Mouse (Mus musculus): Measurements from ENCODE around the gene Prr7. TPM values are rescaled to one million over a fixed set of nuclear protein-coding genes. Genes with fewer than 3 reads are reported as not detected.

Gene Prr7
- polyA plus RNA-seq, 1 experiment from 2014 or later, result 0.37 TPM

DNA sequence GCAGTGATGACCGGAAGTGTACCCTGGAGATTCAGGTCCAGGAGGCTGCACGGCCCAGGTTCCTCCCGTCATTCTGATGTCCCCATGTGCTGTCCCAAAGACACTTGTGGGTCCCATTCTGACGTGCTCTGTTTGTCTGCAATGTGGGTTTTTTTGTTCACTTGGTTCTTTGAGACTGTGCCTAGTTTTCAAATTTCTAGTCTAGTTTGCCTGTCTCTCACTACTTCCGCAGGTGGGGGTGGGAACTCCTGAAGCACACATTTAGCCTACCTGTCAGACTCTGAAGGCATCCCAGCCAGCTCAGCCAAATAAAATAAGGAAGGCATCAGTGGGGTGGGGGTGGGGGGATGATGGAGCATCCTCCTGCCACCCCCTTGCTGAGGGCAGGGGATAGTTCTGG, 15.9 kb upstream of the Prr7 start:
- H3K9ac ChIP-seq (replicated peaks; ENCODE audit: low read length), result no peak overlapping the region
- peaks cover 30% of the 10 kb centered on the region for H3K4me1 ChIP-seq (ENCODE audit: insufficient read depth, low read length)
- no peak overlapping the region for H3K4me3 ChIP-seq (ENCODE audit: low read length)
- WGBS, result 85% methylated on average over 5 of the region's 5 CpGs
- ATAC-seq (ENCODE audit: low FRiP score, low TSS enrichment), result no peak
- H3K27ac ChIP-seq (ENCODE audit: low read length), result no peak overlapping the region
- no peaks in the 10 kb centered on the region for H3K27me3 ChIP-seq (ENCODE audit: insufficient read depth, low read length)
- H3K4me2 ChIP-seq (replicated peaks; ENCODE audit: low read depth, low read length), result no peak overlapping the region
- H3K36me3 ChIP-seq (ENCODE audit: insufficient read depth, low read length), result peaks cover 27% of the 10 kb centered on the region
- no peaks in the 10 kb centered on the region for H3K9me3 ChIP-seq (ENCODE audit: low read length)

DNA sequence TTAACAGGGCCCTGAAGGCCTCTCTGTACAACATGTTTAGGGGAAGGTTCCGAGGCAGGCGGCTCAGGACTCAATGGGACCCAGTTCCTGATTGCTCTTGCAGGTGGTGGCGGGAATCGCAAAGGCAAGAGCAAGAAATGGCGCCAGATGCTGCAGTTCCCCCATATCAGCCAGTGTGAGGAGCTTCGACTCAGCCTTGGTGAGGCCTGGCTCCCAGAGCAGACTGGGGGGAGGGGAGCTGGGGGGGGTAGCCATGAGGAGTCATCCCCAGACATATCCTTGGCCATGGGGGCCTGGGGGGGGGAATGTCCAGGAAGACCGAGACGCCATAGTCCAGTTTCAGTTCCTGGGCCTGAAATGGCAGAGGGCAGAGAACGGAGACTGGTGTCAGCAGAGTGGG, 14.9 kb upstream of the Prr7 start:
- Histone ChIP-seq H3K4me2 (replicated peaks; ENCODE audit: low read depth, low read length) (no peak overlapping the region), H3K9me3 (ENCODE audit: low read length) (no peaks in the 10 kb centered on the region), H3K27me3 (ENCODE audit: insufficient read depth, low read length) (no peaks in the 10 kb centered on the region), H3K4me3 (ENCODE audit: low read length) (no peak overlapping the region), H3K27ac (ENCODE audit: low read length) (no peak overlapping the region), H3K36me3 (ENCODE audit: insufficient read depth, low read length) (peaks cover 36% of the 10 kb centered on the region), H3K4me1 (ENCODE audit: insufficient read depth, low read length) (peaks cover 22% of the 10 kb centered on the region), H3K9ac (replicated peaks; ENCODE audit: low read length) (no peak overlapping the region)
- no peak for ATAC-seq (ENCODE audit: low FRiP score, low TSS enrichment)
- 93% methylated on average over 9 of the region's 9 CpGs for WGBS

DNA sequence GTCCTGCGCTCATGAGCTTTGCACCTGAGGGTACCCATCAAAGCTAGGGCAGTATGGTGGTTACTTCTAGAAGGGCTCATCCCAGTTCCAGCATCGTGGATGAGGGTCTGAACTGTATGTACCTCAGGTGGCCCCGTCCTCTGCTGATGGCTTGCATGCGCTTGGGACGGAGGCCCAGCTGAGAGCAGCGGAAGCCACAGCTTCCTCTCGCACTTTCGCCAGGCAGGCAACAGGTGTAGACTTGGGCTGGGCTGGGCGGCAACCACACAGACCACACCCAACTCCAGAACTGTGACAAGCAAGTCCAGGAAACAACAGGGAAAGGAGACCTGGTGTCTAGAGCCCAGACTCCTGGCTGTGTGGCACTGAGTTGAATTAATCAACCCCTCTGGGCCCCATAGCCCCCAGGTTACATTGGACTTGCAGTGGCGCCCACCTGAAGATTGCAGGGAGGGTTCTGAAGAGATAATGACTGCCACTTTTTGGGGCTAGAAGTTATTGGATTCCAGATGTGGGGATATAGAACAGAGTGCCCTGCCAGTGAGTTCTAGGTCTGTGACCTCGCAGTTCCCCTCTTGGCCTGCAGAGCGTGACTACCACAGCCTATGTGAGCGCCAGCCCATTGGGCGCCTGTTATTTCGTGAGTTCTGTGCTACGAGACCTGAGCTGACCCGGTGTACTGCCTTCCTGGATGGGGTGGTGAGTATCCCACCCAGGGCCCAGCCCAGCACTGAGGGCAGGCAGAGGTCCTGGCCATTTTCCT, 14.2 kb upstream of the Prr7 start:
- H3K36me3 ChIP-seq (ENCODE audit: insufficient read depth, low read length), result peaks cover 41% of the 10 kb centered on the region
- no peak for ATAC-seq (ENCODE audit: low FRiP score, low TSS enrichment)
- no peak overlapping the region for H3K9ac ChIP-seq (replicated peaks; ENCODE audit: low read length)
- H3K27ac ChIP-seq (ENCODE audit: low read length), result no peak overlapping the region
- 87% methylated on average over 17 of the region's 17 CpGs for WGBS
- peaks cover 22% of the 10 kb centered on the region for H3K4me1 ChIP-seq (ENCODE audit: insufficient read depth, low read length)
- H3K27me3 ChIP-seq (ENCODE audit: insufficient read depth, low read length), result no peaks in the 10 kb centered on the region
- H3K4me3 ChIP-seq (ENCODE audit: low read length), result no peak overlapping the region
- no peaks in the 10 kb centered on the region for H3K9me3 ChIP-seq (ENCODE audit: low read length)
- no peak overlapping the region for H3K4me2 ChIP-seq (replicated peaks; ENCODE audit: low read depth, low read length)

DNA sequence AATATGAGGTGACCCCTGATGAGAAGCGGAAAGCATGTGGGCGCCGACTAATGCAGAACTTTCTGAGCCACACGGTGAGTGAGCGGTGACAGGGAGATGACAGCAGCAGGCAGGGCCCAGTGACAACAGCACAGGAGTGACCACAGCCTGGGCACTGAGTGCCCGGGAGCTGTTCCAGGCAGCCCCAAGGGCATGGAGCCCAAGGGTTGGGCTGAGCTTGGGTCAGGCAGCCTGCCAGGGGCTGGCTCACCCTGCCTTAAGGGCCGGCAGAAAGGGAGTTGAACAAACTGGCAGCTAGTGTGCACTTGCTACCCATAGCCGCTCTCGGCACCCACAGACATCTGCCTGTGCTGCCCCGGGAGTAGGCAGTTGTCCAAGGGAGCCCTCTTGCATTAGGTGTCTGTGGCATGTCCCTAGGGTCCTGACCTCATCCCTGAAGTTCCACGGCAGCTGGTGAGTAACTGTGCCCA, 13.5 kb upstream of the Prr7 start:
- 92% methylated on average over 11 of the region's 11 CpGs for WGBS

DNA sequence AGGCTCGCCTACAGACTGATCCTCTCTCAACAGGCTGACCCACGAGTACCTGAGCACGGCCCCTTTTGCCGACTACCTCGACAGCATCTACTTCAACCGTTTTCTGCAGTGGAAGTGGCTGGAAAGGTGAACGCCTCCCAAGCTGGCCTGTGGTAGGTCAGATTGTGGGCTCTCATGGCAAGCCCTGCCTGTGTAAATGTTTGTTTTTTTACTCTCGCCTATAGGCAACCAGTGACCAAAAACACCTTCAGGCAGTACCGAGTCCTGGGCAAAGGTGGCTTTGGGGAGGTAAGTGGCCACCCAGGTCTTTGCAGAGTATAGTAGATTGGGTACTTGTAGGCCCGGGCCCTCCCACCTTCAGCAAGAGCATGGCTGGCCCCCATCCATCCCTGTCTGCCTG, 12.8 kb upstream of the Prr7 start:
- Histone ChIP-seq H3K27ac (ENCODE audit: low read length) (no peak overlapping the region), H3K9me3 (ENCODE audit: low read length) (no peaks in the 10 kb centered on the region), H3K4me3 (ENCODE audit: low read length) (no peak overlapping the region), H3K4me2 (replicated peaks; ENCODE audit: low read depth, low read length) (no peak overlapping the region), H3K9ac (replicated peaks; ENCODE audit: low read length) (no peak overlapping the region), H3K36me3 (ENCODE audit: insufficient read depth, low read length) (peaks cover 41% of the 10 kb centered on the region), H3K27me3 (ENCODE audit: insufficient read depth, low read length) (no peaks in the 10 kb centered on the region), H3K4me1 (ENCODE audit: insufficient read depth, low read length) (peaks cover 18% of the 10 kb centered on the region)
- WGBS, result 88% methylated on average over 10 of the region's 10 CpGs
- no peak for ATAC-seq (ENCODE audit: low FRiP score, low TSS enrichment)

More for the DNA sequence above, 13.5 kb upstream of the Prr7 start:
- H3K9ac ChIP-seq (replicated peaks; ENCODE audit: low read length), result no peak overlapping the region
- no peak for ATAC-seq (ENCODE audit: low FRiP score, low TSS enrichment)
- no peaks in the 10 kb centered on the region for H3K9me3 ChIP-seq (ENCODE audit: low read length)
- H3K27ac ChIP-seq (ENCODE audit: low read length), result no peak overlapping the region
- no peak overlapping the region for H3K4me2 ChIP-seq (replicated peaks; ENCODE audit: low read depth, low read length)
- H3K27me3 ChIP-seq (ENCODE audit: insufficient read depth, low read length), result no peaks in the 10 kb centered on the region
- peaks cover 22% of the 10 kb centered on the region for H3K4me1 ChIP-seq (ENCODE audit: insufficient read depth, low read length)
- peaks cover 41% of the 10 kb centered on the region for H3K36me3 ChIP-seq (ENCODE audit: insufficient read depth, low read length)
- no peak overlapping the region for H3K4me3 ChIP-seq (ENCODE audit: low read length)

DNA sequence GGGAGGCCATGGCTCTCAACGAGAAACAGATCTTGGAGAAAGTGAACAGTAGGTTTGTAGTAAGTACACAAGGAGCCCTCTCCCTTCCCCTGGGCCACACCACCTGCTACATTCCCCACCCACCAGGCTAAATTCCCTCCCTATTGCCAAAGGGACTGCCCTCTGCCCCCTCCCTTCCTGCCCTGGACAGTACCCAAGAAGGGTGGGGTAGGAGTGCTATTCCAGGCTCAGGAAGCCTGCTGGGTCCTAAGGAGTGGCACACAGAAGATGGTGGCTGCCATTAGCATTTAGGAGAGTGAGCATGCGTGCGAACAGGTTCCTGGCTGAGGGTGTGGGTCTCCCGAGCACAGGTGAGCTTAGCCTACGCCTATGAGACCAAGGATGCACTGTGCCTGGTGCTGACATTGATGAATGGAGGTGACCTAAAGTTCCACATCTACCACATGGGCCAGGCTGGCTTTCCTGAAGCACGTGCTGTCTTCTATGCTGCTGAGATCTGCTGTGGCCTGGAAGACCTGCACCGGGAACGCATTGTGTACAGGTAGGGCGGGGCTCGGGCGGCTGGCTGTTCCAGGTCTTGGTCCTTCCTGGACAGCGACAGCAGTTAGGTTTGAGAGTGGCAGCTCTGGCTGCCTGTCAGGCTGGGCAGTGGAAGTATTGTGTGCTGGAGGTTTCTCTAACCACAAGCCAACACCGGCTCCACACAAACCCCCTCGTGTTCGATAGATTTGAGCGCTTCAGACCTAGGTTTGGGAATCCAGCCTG, 12.1 kb upstream of the Prr7 start:
- H3K36me3 ChIP-seq (ENCODE audit: insufficient read depth, low read length), result peaks cover 41% of the 10 kb centered on the region
- no peak overlapping the region for H3K4me2 ChIP-seq (replicated peaks; ENCODE audit: low read depth, low read length)
- H3K9me3 ChIP-seq (ENCODE audit: low read length), result no peaks in the 10 kb centered on the region
- no peak overlapping the region for H3K4me3 ChIP-seq (ENCODE audit: low read length)
- no peak overlapping the region for H3K27ac ChIP-seq (ENCODE audit: low read length)
- ATAC-seq (ENCODE audit: low FRiP score, low TSS enrichment), result no peak
- no peaks in the 10 kb centered on the region for H3K27me3 ChIP-seq (ENCODE audit: insufficient read depth, low read length)
- H3K9ac ChIP-seq (replicated peaks; ENCODE audit: low read length), result no peak overlapping the region
- 93% methylated on average over 16 of the region's 16 CpGs for WGBS
- H3K4me1 ChIP-seq (ENCODE audit: insufficient read depth, low read length), result peaks cover 11% of the 10 kb centered on the region

DNA sequence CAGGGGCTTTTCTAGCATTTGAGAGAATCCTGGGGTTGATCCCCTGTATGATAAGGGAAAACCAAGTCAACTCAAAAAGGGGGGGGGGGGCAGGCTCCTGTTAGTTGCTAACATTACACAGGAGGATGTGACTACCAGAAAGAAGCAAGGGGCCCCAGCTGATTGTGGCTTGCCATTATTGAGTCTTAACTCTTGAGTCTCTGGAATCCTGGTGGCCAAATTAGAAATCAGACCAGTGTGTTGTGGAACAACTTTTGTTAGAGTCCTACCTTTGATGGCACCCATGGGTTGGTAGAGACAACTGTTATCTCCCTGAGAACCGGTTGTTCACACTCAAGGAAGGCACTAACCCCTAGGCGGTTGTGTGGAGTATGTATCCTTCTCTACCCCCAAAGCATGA, 1.1 kb upstream of the Prr7 start:
- no peak overlapping the region for H3K4me2 ChIP-seq (replicated peaks; ENCODE audit: low read depth, low read length)
- WGBS, result 40% methylated on average over 2 of the region's 2 CpGs

DNA sequence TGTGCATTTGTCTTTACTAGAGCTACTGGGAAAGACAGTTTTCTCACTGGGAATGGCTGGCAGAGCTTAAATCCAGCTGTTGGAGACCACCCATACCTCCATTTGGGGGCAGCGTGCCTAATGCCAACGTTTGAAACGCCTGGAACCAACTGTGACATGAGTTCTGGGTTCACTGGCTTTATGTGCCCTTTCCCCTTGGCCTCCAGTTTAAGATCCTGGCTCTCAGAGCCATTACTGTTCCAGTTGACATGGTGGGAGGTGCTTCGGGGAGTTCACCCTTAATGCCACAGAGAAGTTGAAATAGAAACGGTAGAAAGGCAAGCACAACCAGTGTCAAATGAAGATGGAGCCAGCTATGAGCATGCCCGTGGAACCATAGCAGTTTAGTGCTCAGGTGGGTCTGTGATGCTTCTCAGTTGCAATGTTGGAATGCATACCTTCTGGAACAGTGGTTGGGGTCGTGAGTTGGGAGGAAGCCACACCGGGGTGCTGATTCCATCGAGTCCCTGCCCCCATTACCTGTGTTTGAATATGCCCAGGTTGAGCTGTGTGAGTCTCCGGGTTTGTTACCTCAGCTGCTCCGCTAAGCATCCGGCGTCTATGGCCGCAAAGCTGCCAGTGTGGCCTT, 554 bp upstream of the Prr7 start:
- no peak overlapping the region for H3K27ac ChIP-seq (ENCODE audit: low read length)
- H3K9me3 ChIP-seq (ENCODE audit: low read length), result no peaks in the 10 kb centered on the region
- no peaks in the 10 kb centered on the region for H3K27me3 ChIP-seq (ENCODE audit: insufficient read depth, low read length)
- H3K4me3 ChIP-seq (ENCODE audit: low read length), result peak overlapping the region; percentile 69
- H3K4me1 ChIP-seq (ENCODE audit: insufficient read depth, low read length), result peaks cover 17% of the 10 kb centered on the region
- H3K36me3 ChIP-seq (ENCODE audit: insufficient read depth, low read length), result peaks cover 24% of the 10 kb centered on the region
- H3K9ac ChIP-seq (replicated peaks; ENCODE audit: low read length), result peak overlapping the region; percentile 77
- peak; percentile 3; the same call in 1 of the 2 replicates for ATAC-seq (ENCODE audit: low FRiP score, low TSS enrichment)
- H3K4me2 ChIP-seq (replicated peaks; ENCODE audit: low read depth, low read length), result peak overlapping the region; percentile 98
- WGBS, result 5% methylated on average over 14 of the region's 14 CpGs

More for the DNA sequence above, 1.1 kb upstream of the Prr7 start:
- Histone ChIP-seq H3K27me3 (ENCODE audit: insufficient read depth, low read length) (no peaks in the 10 kb centered on the region), H3K9ac (replicated peaks; ENCODE audit: low read length) (no peak overlapping the region), H3K36me3 (ENCODE audit: insufficient read depth, low read length) (peaks cover 25% of the 10 kb centered on the region), H3K4me3 (ENCODE audit: low read length) (no peak overlapping the region), H3K9me3 (ENCODE audit: low read length) (no peaks in the 10 kb centered on the region), H3K27ac (ENCODE audit: low read length) (no peak overlapping the region), H3K4me1 (ENCODE audit: insufficient read depth, low read length) (peaks cover 17% of the 10 kb centered on the region)
- no peak for ATAC-seq (ENCODE audit: low FRiP score, low TSS enrichment)

DNA sequence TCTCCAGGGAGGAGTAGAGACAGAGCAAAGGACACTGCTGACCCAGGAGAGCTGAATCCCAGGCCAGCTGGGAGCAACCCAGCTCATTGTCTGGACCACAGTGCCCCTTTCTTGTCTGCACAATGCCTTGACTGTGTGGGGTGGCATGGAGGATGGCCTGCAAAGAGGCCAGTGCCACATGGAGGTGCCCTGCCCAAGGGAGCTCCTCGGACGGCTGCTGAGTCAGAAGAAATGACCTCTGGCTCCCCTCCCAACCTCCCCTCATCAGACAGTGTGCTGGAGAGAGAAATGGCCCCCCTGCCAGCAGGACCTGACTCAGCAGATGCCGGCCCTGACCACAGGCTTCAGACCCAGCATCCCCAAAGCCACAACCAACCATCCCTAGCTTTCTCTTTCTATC, 1.1 kb downstream of the Prr7 start:
- Histone ChIP-seq H3K4me3 (ENCODE audit: low read length) (peak overlapping the region; percentile 69; the same call in 1 of the 2 replicates), H3K36me3 (ENCODE audit: insufficient read depth, low read length) (peaks cover 7% of the 10 kb centered on the region), H3K9ac (replicated peaks; ENCODE audit: low read length) (peak overlapping the region; percentile 77), H3K9me3 (ENCODE audit: low read length) (no peaks in the 10 kb centered on the region), H3K4me2 (replicated peaks; ENCODE audit: low read depth, low read length) (peak overlapping the region; percentile 98), H3K4me1 (ENCODE audit: insufficient read depth, low read length) (peaks cover 17% of the 10 kb centered on the region), H3K27ac (ENCODE audit: low read length) (no peak overlapping the region), H3K27me3 (ENCODE audit: insufficient read depth, low read length) (no peaks in the 10 kb centered on the region)
- ATAC-seq (ENCODE audit: low FRiP score, low TSS enrichment), result no peak
- WGBS, result 32% methylated on average over 3 of the region's 3 CpGs

All from kidney, embryonic 16.5 days (tissue).